Mouse (Mus musculus) intestine, postnatal 0 days (tissue): ENCODE data around the gene Xylt2. TPM values are rescaled to one million over a fixed set of nuclear protein-coding genes. Genes with fewer than 3 reads are reported as not detected.

Experiments used
- ATAC-seq: fragments of 200-750 bp; cut with Nextera tagmentation; 2 replicates; pipeline ENCODE4 v1.8.0; 2017; ENCODE audit warnings: mild to moderate bottlenecking, moderate TSS enrichment, moderate library complexity
- H3K27ac ChIP-seq: fragments of 300-500 bp; sonication (generic); 2 replicates; pipeline ENCODE4 v1.5.1; 2014; ENCODE audit warnings: mild to moderate bottlenecking, low read depth, low read length, moderate library complexity
- H3K27me3 ChIP-seq: fragments of 300-500 bp; sonication (generic); replicated peaks from 2 replicates; pipeline ENCODE4 v1.6.1; 2014; ENCODE audit warnings: low read length, mixed read lengths; ENCODE audit not compliant: control insufficient read depth, insufficient read depth
- H3K36me3 ChIP-seq: fragments of 300-500 bp; sonication (generic); 2 replicates; pipeline ENCODE4 v1.6.1; 2014; ENCODE audit warnings: mild to moderate bottlenecking, moderate library complexity; ENCODE audit not compliant: control insufficient read depth, insufficient read depth
- H3K4me1 ChIP-seq: fragments of 300-500 bp; sonication (generic); replicated peaks from 2 replicates; pipeline ENCODE4 v1.6.1; 2014; ENCODE audit warnings: antibody characterized with exemption, low read length, mixed read lengths; ENCODE audit not compliant: control insufficient read depth, insufficient read depth
- H3K4me2 ChIP-seq: fragments of 300-500 bp; sonication (generic); replicated peaks from 2 replicates; pipeline ENCODE4 v1.6.1; 2014; ENCODE audit warnings: low read depth, mild to moderate bottlenecking, moderate library complexity
- H3K4me3 ChIP-seq: fragments of 300-500 bp; sonication (generic); 2 replicates; pipeline ENCODE4 v1.5.1; 2014; ENCODE audit warnings: low read depth, low read length
- H3K9ac ChIP-seq: fragments of 300-500 bp; sonication (generic); 2 replicates; pipeline ENCODE4 v1.6.1; 2014; ENCODE audit warnings: mild to moderate bottlenecking, low read depth, low read length
- H3K9me3 ChIP-seq: fragments of 300-500 bp; sonication (generic); 2 replicates; pipeline ENCODE4 v1.6.1; 2016; ENCODE audit warnings: mixed run types; ENCODE audit not compliant: control insufficient read depth
- CTCF ChIP-seq: sonication (generic); IDR thresholded peaks from 2 replicates; pipeline ENCODE4 v1.5.1; 2016; ENCODE audit warnings: low read depth, mild to moderate bottlenecking, control low read depth, antibody characterized with exemption, moderate library complexity
- WGBS: fragments of 180-500 bp; shearing (Covaris S2); extraction: QIAGEN DNeasy Blood & Tissue Kit; methylation state at CpG from one replicate; pipeline ENCODE4 v1.1.7; 2014; 5-methylcytosine and 5-hydroxymethylcytosine counted together
- polyA plus RNA-seq: library from polyadenylated mRNA; unstranded; fragments of >200 nt; fragmentation: Nextera tagmentation; extraction: Ambion mirVana; gene quantifications from 2 replicates; pipeline ENCODE4 v1.2.1, GENCODE M21; 2015

Gene Xylt2
- polyA plus RNA-seq: 8.0 and 8.2 TPM in 2 replicates

GRCm38 (mm10) chr11:94676754-94677606, at the start of gene Xylt2:
Gene Xylt2, minus strand, starts transcription at chr11:94677515.
- Histone ChIP-seq H3K9ac (peak within 1 kb of the TSS; percentile 95), H3K4me2 (peak within 1 kb of the TSS; percentile 89), H3K4me1 (no peaks in the 10 kb centered on the region; the same call in 1 of the 2 replicates), H3K4me3 (peak within 1 kb of the TSS; percentile 98), H3K27ac (peak within 1 kb of the TSS; percentile 58), H3K9me3 (no peaks in the 10 kb centered on the region), H3K36me3 (no peaks in the 10 kb centered on the region), H3K27me3 (no peaks in the 10 kb centered on the region)
- TF ChIP-seq CTCF: no peak
- peak; percentile 92 for ATAC-seq
- under 1% methylated on average over 78 of the region's 82 CpGs for WGBS

GRCm38 (mm10) chr11:94719216-94719615, 41.9 kb upstream of the Xylt2 start:
- Histone ChIP-seq H3K27me3 (no peaks in the 10 kb centered on the region), H3K36me3 (no peaks in the 10 kb centered on the region), H3K4me2 (no peak overlapping the region), H3K9me3 (0 out of 2 replicates have a peak, but pooled peaks cover under 1% of the 10 kb centered on the region), H3K27ac (no peak overlapping the region), H3K4me1 (no peaks in the 10 kb centered on the region), H3K4me3 (no peak overlapping the region), H3K9ac (no peak overlapping the region)
- WGBS: 71% methylated on average over 2 of the region's 2 CpGs
- no peak for ATAC-seq
- no peak for TF ChIP-seq CTCF

- no peaks in the 10 kb centered on the region for H3K36me3 ChIP-seq
- H3K27ac ChIP-seq: no peak overlapping the region
- H3K4me3 ChIP-seq: no peak overlapping the region
- no peak for ATAC-seq
- no peak for TF ChIP-seq CTCF
- no peak overlapping the region for H3K4me2 ChIP-seq
- no peaks in the 10 kb centered on the region for H3K27me3 ChIP-seq
- no peak overlapping the region for H3K9ac ChIP-seq
- no peaks in the 10 kb centered on the region for H3K4me1 ChIP-seq
- 0 out of 2 replicates have a peak, but pooled peaks cover 3% of the 10 kb centered on the region for H3K9me3 ChIP-seq
- WGBS: 91% methylated on average over 7 of the region's 7 CpGs
Observed at GRCm38 (mm10) chr11:94718113-94718909, 41.0 kb upstream of the Xylt2 start.

GRCm38 (mm10) chr11:94717239-94717638, 39.9 kb upstream of the Xylt2 start:
- 26% methylated on average over 11 of the region's 11 CpGs for WGBS
- no peaks in the 10 kb centered on the region for H3K4me1 ChIP-seq
- no peak for TF ChIP-seq CTCF
- H3K36me3 ChIP-seq: no peaks in the 10 kb centered on the region
- no peaks in the 10 kb centered on the region for H3K27me3 ChIP-seq
- no peak overlapping the region for H3K9ac ChIP-seq
- 0 out of 2 replicates have a peak, but pooled peaks cover 3% of the 10 kb centered on the region for H3K9me3 ChIP-seq
- ATAC-seq: no peak
- H3K4me2 ChIP-seq: peak overlapping the region; percentile 51
- H3K27ac ChIP-seq: no peak overlapping the region
- no peak overlapping the region for H3K4me3 ChIP-seq

- H3K27ac ChIP-seq: no peak overlapping the region
- H3K4me3 ChIP-seq: no peak overlapping the region
- H3K36me3 ChIP-seq: no peaks in the 10 kb centered on the region
- H3K9ac ChIP-seq: no peak overlapping the region
- WGBS: 2% methylated on average over 9 of the region's 9 CpGs
- H3K27me3 ChIP-seq: no peaks in the 10 kb centered on the region
- TF ChIP-seq CTCF: peak; percentile 82
- 0 out of 2 replicates have a peak, but pooled peaks cover 3% of the 10 kb centered on the region for H3K9me3 ChIP-seq
- peak; percentile 74 for ATAC-seq
- H3K4me1 ChIP-seq: no peaks in the 10 kb centered on the region
- H3K4me2 ChIP-seq: peak overlapping the region; percentile 51
Observed at GRCm38 (mm10) chr11:94716754-94717153, 39.4 kb upstream of the Xylt2 start.

GRCm38 (mm10) chr11:94715622-94716021, 38.3 kb upstream of the Xylt2 start:
- H3K4me3 ChIP-seq: no peak overlapping the region
- 78% methylated on average over 5 of the region's 5 CpGs for WGBS

More at GRCm38 (mm10) chr11:94715622-94716021, 38.3 kb upstream of the Xylt2 start:
- Histone ChIP-seq H3K4me2 (no peak overlapping the region), H3K27me3 (no peaks in the 10 kb centered on the region), H3K9me3 (0 out of 2 replicates have a peak, but pooled peaks cover 3% of the 10 kb centered on the region), H3K4me1 (no peaks in the 10 kb centered on the region), H3K36me3 (no peaks in the 10 kb centered on the region), H3K9ac (no peak overlapping the region), H3K27ac (no peak overlapping the region)
- no peak for TF ChIP-seq CTCF
- ATAC-seq: no peak
